Mouse (Mus musculus) ES-Bruce4 (cell line): Measurements from ENCODE around the gene Arid1b.

Source experiments
- CTCF ChIP-seq: IDR thresholded peaks from one replicate; pipeline ENCODE4 v1.8.1; 2011; ENCODE audit warnings: low read depth, low read length
- POLR2A ChIP-seq: IDR thresholded peaks from one replicate; pipeline ENCODE4 v1.8.1; 2011; ENCODE audit warnings: low read length; ENCODE audit not compliant: insufficient read depth

GRCm38 (mm10) chr17:5316489-5316888 is 322.4 kb downstream of the Arid1b start:
- TF ChIP-seq CTCF (peak; percentile 69), POLR2A (no peak)
